Mouse (Mus musculus) liver, adult 2 months (tissue): ENCODE measurements around the gene Apoa2.

Experiments
- CTCF ChIP-seq: fragments of 200-500 bp; IDR thresholded peaks from 2 replicates; pipeline ENCODE4 v1.5.1; 2011; ENCODE audit warnings: low read depth, low read length, control low read depth
- POLR2A ChIP-seq: fragments of 200-500 bp; IDR thresholded peaks from 2 replicates; pipeline ENCODE4 v1.6.1; 2011; ENCODE audit warnings: low read length, control low read depth; ENCODE audit not compliant: insufficient read depth; ENCODE audit errors: extremely low read depth

- no peak for TF ChIP-seq CTCF
- no peak for TF ChIP-seq POLR2A
These were observed 30.7 kb upstream of the Apoa2 start for GRCm38 (mm10) chr1:171193911-171194830.
